8 mouse cellular contexts compared by ENCODE assay signal in the genomic region with DNA sequence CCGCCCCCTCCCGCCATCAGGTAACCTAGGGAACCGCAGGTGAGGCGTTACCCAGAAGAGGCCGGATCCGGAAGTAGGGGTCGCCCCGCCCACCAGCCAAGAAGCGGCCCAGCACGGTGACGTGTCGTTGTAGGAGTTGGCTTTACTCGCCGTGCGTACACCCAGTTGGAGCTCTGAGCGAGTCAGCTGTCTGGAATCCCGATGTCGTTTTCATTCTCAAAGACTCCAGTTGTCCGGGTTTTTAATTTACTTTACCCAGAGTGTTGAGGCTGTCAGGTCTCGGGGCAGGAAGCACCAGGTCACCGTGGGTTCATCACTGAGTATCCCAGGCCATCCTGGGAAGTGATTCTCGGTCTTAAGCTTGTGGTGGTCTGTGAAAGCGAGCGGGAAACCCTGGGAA. TPM values are rescaled to one million over a fixed set of nuclear protein-coding genes. Genes with fewer than 3 reads are reported as not detected.
DNase-seq lines count a peak whose midpoint lies in the region; ATAC-seq lines count a peak whose summit lies in the region.

No protein-coding gene starts in this region.

- H3K27me3 ChIP-seq in heart, embryonic 10.5 days (ENCODE audit: insufficient read depth, poor library complexity, severe bottlenecking), result no peaks in the 10 kb centered on the region
- H3K27me3 ChIP-seq in kidney, embryonic 15.5 days, result no peaks in the 10 kb centered on the region

- DNase-seq in B cell, adult 2 months, result peak; percentile 97 to 98
- DNase-seq in brain, adult 2 months (ENCODE audit: low read depth, low spot score), result peak; percentile 98
- DNase-seq in heart, embryonic 10.5 days (ENCODE audit: low spot score), result peak; percentile 99
- peak; percentile 99 for DNase-seq in liver
- peak; percentile 93 to 94 for DNase-seq in spleen, postnatal 4 days (ENCODE audit: low spot score in 2 of 2)

- peak overlapping the region; percentile 65 for H3K9ac ChIP-seq in kidney, embryonic 15.5 days

- H3K4me2 ChIP-seq in kidney, embryonic 15.5 days, result peak overlapping the region; percentile 77

- WGBS in heart, embryonic 10.5 days, result under 1% methylated on average over 24 of the region's 24 CpGs
- WGBS in kidney, embryonic 15.5 days, result under 1% methylated on average over 24 of the region's 24 CpGs

- no peaks in the 10 kb centered on the region for H3K9me3 ChIP-seq in heart, embryonic 10.5 days
- no peaks in the 10 kb centered on the region for H3K9me3 ChIP-seq in kidney, embryonic 15.5 days (replicated peaks)

- no peaks in the 10 kb centered on the region for H3K36me3 ChIP-seq in heart, embryonic 10.5 days
- H3K36me3 ChIP-seq in kidney, embryonic 15.5 days, result no peaks in the 10 kb centered on the region

- peak overlapping the region; percentile 63 for H3K4me3 ChIP-seq in heart, embryonic 10.5 days
- H3K4me3 ChIP-seq in kidney, embryonic 15.5 days (replicated peaks), result peak overlapping the region; percentile 100

- H3K4me1 ChIP-seq in heart, embryonic 10.5 days, result peaks cover 28% of the 10 kb centered on the region
- peaks cover 31% of the 10 kb centered on the region for H3K4me1 ChIP-seq in kidney, embryonic 15.5 days

- peak overlapping the region; percentile 94 for H3K27ac ChIP-seq in heart, embryonic 10.5 days
- H3K27ac ChIP-seq in kidney, embryonic 15.5 days, result peak overlapping the region; percentile 95

- peak; percentile 90 for ATAC-seq in erythroblast, adult 5-6 weeks (replicated peaks; ENCODE audit: low FRiP score, poor library complexity, severe bottlenecking)
- ATAC-seq in kidney, embryonic 15.5 days (replicated peaks; ENCODE audit: low FRiP score), result peak; percentile 95
- peak; percentile 91 for ATAC-seq in monocyte, adult 5-6 weeks (replicated peaks; ENCODE audit: insufficient number of reproducible peaks, low FRiP score, low TSS enrichment, poor library complexity, severe bottlenecking)

RNA-seq across cellular contexts. Expression of a gene that starts 2.0 kb away (rescaled TPM):
- total RNA-seq in erythroblast, adult 5-6 weeks (2015; ENCODE audit: low replicate concordance), result 26.7 and 34.9 TPM in 2 replicates
- total RNA-seq in erythroblast, adult 5-6 weeks (2017; ENCODE audit: low replicate concordance), result 28.7 and 35.7 TPM in 2 replicates
- 126 and 136 TPM in 2 replicates for polyA plus RNA-seq in heart, embryonic 10.5 days (2016; fragmentation: Nextera tagmentation; extraction: Ambion mirVana)
- polyA plus RNA-seq in kidney, embryonic 15.5 days (2015; fragmentation: Nextera tagmentation; extraction: Ambion mirVana), result 180 and 192 TPM in 2 replicates
- 108 to 112 TPM (median 110 TPM) in 3 replicates for total RNA-seq in monocyte, adult 5-6 weeks (2017)

Comparison
In these comparisons a context has a peak if more than half of its experiments do, and no peak if none do; other contexts are left out.
1. Peak in every context shown above with its lines: DNase-seq, ATAC-seq, H3K4me3 ChIP-seq and H3K27ac ChIP-seq.